Mouse (Mus musculus) neural tube, embryonic 15.5 days (tissue): ENCODE results near the gene App. TPM values are rescaled to one million over a fixed set of nuclear protein-coding genes. Genes with fewer than 3 reads are reported as not detected.

Experiments
- ATAC-seq: fragments of 200-750 bp; cut with Nextera tagmentation; 2 replicates; pipeline ENCODE4 v1.8.0; 2017; ENCODE audit warnings: mild to moderate bottlenecking, moderate TSS enrichment, moderate library complexity; ENCODE audit not compliant: low FRiP score
- H3K27ac ChIP-seq: fragments of 300-500 bp; sonication (generic); replicated peaks from 2 replicates; pipeline ENCODE4 v1.5.1; 2015; ENCODE audit warnings: mild to moderate bottlenecking, inconsistent platforms
- H3K27me3 ChIP-seq: fragments of 300-500 bp; sonication (generic); replicated peaks from 2 replicates; pipeline ENCODE4 v1.6.1; 2015; ENCODE audit warnings: inconsistent platforms
- H3K36me3 ChIP-seq: fragments of 300-500 bp; sonication (generic); 2 replicates; pipeline ENCODE4 v1.6.1; 2015; ENCODE audit warnings: inconsistent platforms
- H3K4me1 ChIP-seq: fragments of 300-500 bp; sonication (generic); 2 replicates; pipeline ENCODE4 v1.6.1; 2015; ENCODE audit warnings: inconsistent platforms
- H3K4me2 ChIP-seq: fragments of 300-500 bp; sonication (generic); 2 replicates; pipeline ENCODE4 v1.6.1; 2015; ENCODE audit warnings: inconsistent platforms, mild to moderate bottlenecking, moderate library complexity
- H3K4me3 ChIP-seq: fragments of 300-500 bp; sonication (generic); replicated peaks from 2 replicates; pipeline ENCODE4 v1.5.1; 2015; ENCODE audit warnings: mild to moderate bottlenecking, inconsistent platforms
- H3K9ac ChIP-seq: fragments of 300-500 bp; sonication (generic); replicated peaks from 2 replicates; pipeline ENCODE4 v1.6.1; 2015; ENCODE audit warnings: mild to moderate bottlenecking, inconsistent platforms
- H3K9me3 ChIP-seq: fragments of 300-500 bp; sonication (generic); replicated peaks from 2 replicates; pipeline ENCODE4 v1.6.1; 2016; ENCODE audit warnings: inconsistent platforms
- WGBS: fragments of 180-500 bp; shearing (Covaris S2); methylation state at CpG from one replicate; pipeline ENCODE4 v1.1.7; 2015; ENCODE audit warnings: mixed read lengths; 5-methylcytosine and 5-hydroxymethylcytosine counted together
- polyA plus RNA-seq: library from polyadenylated mRNA; unstranded; fragments of >200 nt; fragmentation: Nextera tagmentation; extraction: Ambion mirVana; gene quantifications from 2 replicates; pipeline ENCODE4 v1.2.1, GENCODE M21; 2015

The App gene
- polyA plus RNA-seq, 1 experiment from 2014 or later = 487 TPM

DNA sequence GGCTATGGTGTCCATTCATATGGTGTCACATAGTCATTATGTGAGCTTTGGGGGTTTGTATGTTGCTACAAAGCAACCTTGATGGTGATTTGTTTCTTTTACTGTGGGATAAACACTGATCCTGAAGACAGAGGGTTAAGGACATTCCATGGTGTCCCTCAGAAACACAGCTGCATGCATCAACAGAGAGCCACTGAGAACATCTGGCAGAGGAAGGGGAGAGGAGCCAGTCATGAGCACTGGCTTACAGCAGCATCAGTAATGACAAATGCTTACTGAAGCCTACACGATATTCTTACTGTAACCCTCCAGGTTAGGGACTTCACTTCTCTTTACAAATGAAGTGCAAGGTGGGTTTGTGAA is 24.1 kb downstream of the App start:
- Histone ChIP-seq H3K27me3 (no peaks in the 10 kb centered on the region), H3K4me2 (no peak overlapping the region), H3K4me3 (no peak overlapping the region), H3K4me1 (peaks cover 29% of the 10 kb centered on the region), H3K36me3 (no peaks in the 10 kb centered on the region), H3K27ac (no peak overlapping the region), H3K9me3 (no peaks in the 10 kb centered on the region), H3K9ac (no peak overlapping the region)
- 70% methylated on average over 1 of the region's 1 CpGs for WGBS
- no peak for ATAC-seq

DNA sequence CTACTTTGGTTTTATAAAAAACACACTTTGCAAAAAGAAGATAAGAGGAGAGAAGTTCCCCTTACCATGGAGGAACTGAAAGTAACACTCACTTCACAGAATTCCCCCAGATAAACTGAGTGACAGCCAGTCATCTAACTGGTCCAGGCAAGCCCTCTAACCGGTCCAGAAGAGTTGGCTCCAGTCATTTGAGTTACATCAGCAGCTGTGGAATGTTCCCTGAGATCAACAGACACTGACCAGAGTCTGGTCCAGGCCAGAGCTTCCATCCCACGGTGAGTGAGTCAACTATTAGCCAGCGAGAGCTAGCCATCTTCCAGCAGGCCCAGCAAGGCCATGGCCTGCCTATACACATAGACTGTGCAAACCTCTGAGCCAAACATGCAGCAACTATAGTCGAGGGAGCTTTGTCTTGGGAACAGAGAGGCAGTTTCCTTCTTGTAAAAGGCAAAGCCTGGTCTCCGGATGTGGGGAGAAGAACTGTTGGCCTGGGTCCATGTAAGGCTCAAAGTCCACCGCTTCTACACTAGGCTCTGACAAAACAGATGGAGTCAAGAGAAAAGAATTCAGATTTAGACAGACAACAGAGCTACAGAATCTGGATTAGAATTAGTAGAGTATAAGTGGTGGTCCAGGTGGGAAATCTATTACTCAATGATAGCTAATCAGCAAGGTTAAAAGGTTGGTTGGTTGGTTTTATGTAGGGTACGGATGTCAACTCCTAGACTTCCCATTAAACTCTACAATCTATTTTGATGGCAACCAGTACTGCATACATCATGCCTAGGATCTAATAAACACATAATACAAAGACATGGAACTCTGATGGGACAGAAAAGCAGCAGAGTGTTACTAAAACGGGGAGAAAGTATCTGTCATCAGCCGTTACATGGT is 24.7 kb downstream of the App start:
- Histone ChIP-seq H3K4me3 (no peak overlapping the region), H3K27ac (peak overlapping the region; percentile 38; the same call in 1 of the 2 replicates), H3K4me1 (peaks cover 26% of the 10 kb centered on the region), H3K9me3 (no peaks in the 10 kb centered on the region), H3K9ac (no peak overlapping the region), H3K36me3 (no peaks in the 10 kb centered on the region), H3K4me2 (no peak overlapping the region), H3K27me3 (no peaks in the 10 kb centered on the region)
- WGBS = 80% methylated on average over 9 of the region's 9 CpGs
- ATAC-seq = no peak

DNA sequence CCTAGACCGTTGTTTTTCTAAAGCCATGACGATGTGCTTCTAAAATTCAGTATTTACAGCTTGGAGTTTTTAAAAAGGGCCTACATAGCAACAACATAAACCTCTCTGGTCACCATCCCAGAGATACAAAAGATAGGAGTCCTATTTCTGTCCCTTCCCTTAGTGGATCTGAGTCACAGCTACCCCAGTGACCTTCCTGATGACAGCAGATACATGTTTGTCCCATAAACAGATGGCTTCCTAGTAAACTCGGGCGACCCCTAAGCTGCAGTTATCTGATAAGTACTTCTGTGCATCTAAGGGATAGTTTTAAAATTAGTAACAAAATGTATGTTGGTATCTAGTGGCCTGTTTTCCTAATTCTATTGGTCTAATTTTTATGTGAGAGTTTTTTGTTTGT is 26.1 kb downstream of the App start:
- Histone ChIP-seq H3K4me3 (no peak overlapping the region), H3K4me2 (no peak overlapping the region), H3K27ac (no peak overlapping the region), H3K9ac (no peak overlapping the region), H3K4me1 (peaks cover 22% of the 10 kb centered on the region), H3K36me3 (no peaks in the 10 kb centered on the region), H3K27me3 (no peaks in the 10 kb centered on the region), H3K9me3 (no peaks in the 10 kb centered on the region)
- no peak for ATAC-seq
- WGBS = 88% methylated on average over 4 of the region's 4 CpGs

DNA sequence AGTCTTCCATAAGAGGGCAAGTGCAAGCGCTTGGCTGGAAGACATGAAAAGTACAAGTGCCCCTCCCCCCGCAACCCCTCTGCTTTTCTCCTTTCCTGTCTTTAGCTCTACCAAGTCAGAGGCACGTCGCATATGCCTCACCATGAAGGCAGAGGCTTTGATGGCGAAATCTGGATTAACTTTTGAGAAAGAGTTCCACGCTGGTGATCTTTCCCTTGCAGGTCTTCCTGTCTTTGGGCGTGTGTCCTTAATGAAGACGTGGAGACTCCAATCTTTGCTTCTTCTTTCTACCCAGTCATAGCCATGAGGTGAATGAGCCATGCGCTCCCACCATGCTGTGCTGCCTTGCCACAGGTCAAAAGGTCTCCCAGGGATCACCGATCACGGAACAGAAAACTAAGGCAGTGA is 27.8 kb downstream of the App start:
- no peak overlapping the region for H3K4me2 ChIP-seq
- H3K9ac ChIP-seq = no peak overlapping the region
- H3K27ac ChIP-seq = no peak overlapping the region
- no peaks in the 10 kb centered on the region for H3K27me3 ChIP-seq
- ATAC-seq = no peak
- peaks cover 9% of the 10 kb centered on the region for H3K4me1 ChIP-seq
- H3K9me3 ChIP-seq = no peaks in the 10 kb centered on the region
- 84% methylated on average over 11 of the region's 11 CpGs for WGBS
- H3K4me3 ChIP-seq = no peak overlapping the region
- no peaks in the 10 kb centered on the region for H3K36me3 ChIP-seq

DNA sequence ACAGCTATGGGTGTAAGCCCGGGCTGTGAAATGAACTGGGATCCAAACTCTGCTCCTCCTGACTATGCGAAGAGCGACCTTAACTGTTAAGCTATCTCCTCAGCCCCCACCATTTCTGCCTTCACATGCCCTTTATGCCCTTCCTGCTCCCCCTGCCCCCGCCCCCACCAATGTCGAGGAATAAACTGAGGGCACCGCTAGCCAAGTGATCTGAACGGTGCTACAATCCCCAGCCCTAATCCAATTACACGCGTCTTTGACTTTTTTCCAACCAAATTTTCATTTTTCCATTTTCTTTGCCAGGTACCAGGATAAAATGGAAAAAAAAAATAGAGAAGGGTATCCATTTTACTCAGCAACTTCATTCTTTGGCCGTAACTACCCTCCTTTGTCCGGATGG is 28.2 kb downstream of the App start:
- ATAC-seq = no peak
- H3K36me3 ChIP-seq = no peaks in the 10 kb centered on the region

DNA sequence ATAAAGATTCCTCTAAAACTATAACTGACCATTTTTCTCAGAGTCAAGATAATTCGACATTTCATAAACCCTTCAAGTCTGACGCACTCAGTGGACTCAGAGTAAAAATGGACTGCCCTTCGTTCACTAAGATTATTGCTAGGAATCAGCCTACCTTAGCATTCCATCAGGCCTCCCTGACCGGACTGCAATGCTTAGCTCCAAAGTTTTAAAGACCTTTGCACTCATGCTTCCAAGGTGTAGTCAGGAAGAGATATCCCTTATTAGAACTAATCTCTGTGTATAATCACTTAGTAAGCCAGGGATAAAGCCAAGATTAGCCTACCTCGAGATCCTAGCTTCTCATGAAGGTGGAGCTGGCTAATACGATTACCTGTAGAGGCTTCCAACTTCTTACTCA is 29.2 kb downstream of the App start:
- Histone ChIP-seq H3K4me1 (peaks cover 12% of the 10 kb centered on the region), H3K4me2 (no peak overlapping the region), H3K9me3 (no peaks in the 10 kb centered on the region), H3K9ac (no peak overlapping the region), H3K27me3 (no peaks in the 10 kb centered on the region), H3K4me3 (no peak overlapping the region), H3K27ac (no peak overlapping the region), H3K36me3 (no peaks in the 10 kb centered on the region)
- ATAC-seq = no peak
- WGBS = 92% methylated on average over 6 of the region's 6 CpGs

More for the DNA sequence above, 28.2 kb downstream of the App start:
- H3K9ac ChIP-seq = no peak overlapping the region
- H3K4me3 ChIP-seq = no peak overlapping the region
- H3K27ac ChIP-seq = no peak overlapping the region
- no peaks in the 10 kb centered on the region for H3K27me3 ChIP-seq
- no peaks in the 10 kb centered on the region for H3K9me3 ChIP-seq
- peaks cover 8% of the 10 kb centered on the region for H3K4me1 ChIP-seq
- 86% methylated on average over 11 of the region's 11 CpGs for WGBS
- H3K4me2 ChIP-seq = no peak overlapping the region

GRCm38 (mm10) chr16:85143863-85144262 is 29.7 kb downstream of the App start:
- Histone ChIP-seq H3K9ac (no peak overlapping the region), H3K27me3 (no peaks in the 10 kb centered on the region), H3K4me1 (peaks cover 13% of the 10 kb centered on the region), H3K36me3 (no peaks in the 10 kb centered on the region), H3K4me3 (no peak overlapping the region), H3K4me2 (no peak overlapping the region), H3K9me3 (no peaks in the 10 kb centered on the region), H3K27ac (no peak overlapping the region)
- 90% methylated on average over 3 of the region's 3 CpGs for WGBS
- no peak for ATAC-seq

- no peaks in the 10 kb centered on the region for H3K9me3 ChIP-seq
- no peak overlapping the region for H3K27ac ChIP-seq
- WGBS = 60% methylated on average over 3 of the region's 3 CpGs
- H3K27me3 ChIP-seq = no peaks in the 10 kb centered on the region
- H3K4me2 ChIP-seq = no peak overlapping the region
- H3K4me3 ChIP-seq = no peak overlapping the region
- H3K4me1 ChIP-seq = peaks cover 11% of the 10 kb centered on the region
- no peak for ATAC-seq
- no peaks in the 10 kb centered on the region for H3K36me3 ChIP-seq
- H3K9ac ChIP-seq = no peak overlapping the region
Measured at GRCm38 (mm10) chr16:85143188-85143587, 30.4 kb downstream of the App start.

DNA sequence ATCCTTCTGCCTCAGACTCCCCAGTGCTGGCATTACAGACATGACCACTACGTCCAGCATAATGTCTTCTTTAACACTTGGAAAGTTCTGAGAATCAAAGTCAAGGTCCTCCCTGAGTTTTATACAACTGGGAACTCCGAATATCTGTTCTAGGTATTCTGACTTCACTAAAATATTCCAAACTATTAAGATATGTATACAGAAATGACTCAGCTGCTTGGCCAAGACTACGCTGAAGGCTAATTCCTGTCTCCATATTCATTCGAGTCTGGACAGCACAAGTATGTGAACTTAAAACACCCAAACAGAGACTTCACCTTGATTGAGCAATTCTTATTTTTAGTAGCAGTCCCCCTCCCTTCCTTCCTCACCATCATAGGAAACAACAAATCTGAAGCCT is 32.2 kb downstream of the App start:
- no peaks in the 10 kb centered on the region for H3K27me3 ChIP-seq
- ATAC-seq = no peak
- H3K4me3 ChIP-seq = no peak overlapping the region
- H3K36me3 ChIP-seq = no peaks in the 10 kb centered on the region
- no peak overlapping the region for H3K4me2 ChIP-seq
- H3K9me3 ChIP-seq = no peaks in the 10 kb centered on the region
- H3K27ac ChIP-seq = no peak overlapping the region
- peaks cover 11% of the 10 kb centered on the region for H3K4me1 ChIP-seq
- WGBS = 88% methylated on average over 4 of the region's 4 CpGs
- H3K9ac ChIP-seq = no peak overlapping the region

DNA sequence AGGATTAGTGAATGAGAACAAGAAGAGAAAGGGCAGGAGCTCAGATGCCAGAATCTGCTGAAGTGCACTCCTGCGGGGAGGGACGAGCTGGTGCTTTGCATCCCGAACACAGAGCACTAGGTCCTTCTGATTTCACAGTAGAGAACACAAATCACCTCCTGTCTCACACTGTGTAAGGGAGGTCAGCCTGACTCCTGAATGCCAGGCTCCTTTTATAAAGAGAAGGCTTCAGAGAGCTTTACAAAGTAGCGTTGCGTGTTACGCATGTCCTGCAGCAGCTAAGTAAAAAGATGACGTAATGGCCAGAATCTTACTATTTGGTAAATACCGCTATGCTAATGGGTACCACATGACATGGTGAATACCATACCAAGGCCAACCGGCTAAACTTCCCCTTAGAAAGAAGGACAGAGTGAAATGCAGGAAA is 34.4 kb downstream of the App start:
- no peaks in the 10 kb centered on the region for H3K36me3 ChIP-seq
- peaks cover 18% of the 10 kb centered on the region for H3K4me1 ChIP-seq
- H3K27ac ChIP-seq = peak overlapping the region; percentile 14; the same call in 1 of the 2 replicates
- no peaks in the 10 kb centered on the region for H3K9me3 ChIP-seq
- no peaks in the 10 kb centered on the region for H3K27me3 ChIP-seq
- no peak overlapping the region for H3K9ac ChIP-seq
- peak overlapping the region; percentile 25 for H3K4me2 ChIP-seq
- peak; percentile 56; the same call in 1 of the 2 replicates for ATAC-seq
- WGBS = 16% methylated on average over 9 of the region's 9 CpGs
- H3K4me3 ChIP-seq = no peak overlapping the region

- 68% methylated on average over 11 of the region's 11 CpGs for WGBS
- no peak for ATAC-seq
- H3K9me3 ChIP-seq = no peaks in the 10 kb centered on the region
- no peaks in the 10 kb centered on the region for H3K27me3 ChIP-seq
- H3K9ac ChIP-seq = no peak overlapping the region
- no peak overlapping the region for H3K27ac ChIP-seq
- no peaks in the 10 kb centered on the region for H3K36me3 ChIP-seq
- H3K4me2 ChIP-seq = no peak overlapping the region
- H3K4me1 ChIP-seq = peaks cover 33% of the 10 kb centered on the region
- H3K4me3 ChIP-seq = no peak overlapping the region
Measured at GRCm38 (mm10) chr16:85137348-85137747, 36.2 kb downstream of the App start.

DNA sequence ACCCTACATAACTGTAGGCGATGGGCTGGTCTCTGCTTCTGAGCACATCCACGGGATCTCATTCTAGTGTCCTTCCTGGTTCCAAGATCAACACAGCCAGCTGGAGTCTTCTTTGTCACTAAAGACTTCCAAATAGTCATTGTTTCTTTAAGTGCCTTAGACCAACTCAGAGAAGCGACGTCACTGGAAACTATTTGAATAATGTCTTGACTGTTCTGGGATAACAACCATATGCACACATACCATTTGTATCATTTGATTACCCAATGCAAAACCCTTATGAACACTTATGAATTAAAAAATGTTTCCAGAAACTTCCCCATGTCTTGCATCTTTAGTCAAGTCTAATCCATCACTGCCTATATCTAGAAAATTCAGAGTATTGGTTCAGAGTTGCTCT is 37.5 kb downstream of the App start:
- WGBS = 77% methylated on average over 4 of the region's 4 CpGs
- H3K36me3 ChIP-seq = no peaks in the 10 kb centered on the region
- no peak for ATAC-seq
- peaks cover 35% of the 10 kb centered on the region for H3K4me1 ChIP-seq
- H3K27me3 ChIP-seq = no peaks in the 10 kb centered on the region
- H3K4me3 ChIP-seq = no peak overlapping the region
- no peak overlapping the region for H3K27ac ChIP-seq
- no peaks in the 10 kb centered on the region for H3K9me3 ChIP-seq
- H3K9ac ChIP-seq = no peak overlapping the region
- no peak overlapping the region for H3K4me2 ChIP-seq
